Mouse (Mus musculus) liver, adult 2 months (tissue): ENCODE results near the gene Abhd17c.

Experiments
- CTCF ChIP-seq: fragments of 200-500 bp; IDR thresholded peaks from 2 replicates; pipeline ENCODE4 v1.5.1; 2011; ENCODE audit warnings: low read depth, low read length, control low read depth
- POLR2A ChIP-seq: fragments of 200-500 bp; IDR thresholded peaks from 2 replicates; pipeline ENCODE4 v1.6.1; 2011; ENCODE audit warnings: low read length, control low read depth; ENCODE audit not compliant: insufficient read depth; ENCODE audit errors: extremely low read depth

- TF ChIP-seq POLR2A (no peak), CTCF (no peak)
Observed at GRCm38 (mm10) chr7:84111716-84112350, 39.9 kb downstream of the Abhd17c start.
